Mouse (Mus musculus) megakaryocyte, adult 5-6 weeks (primary cell): ENCODE measurements around the gene H2-K1. TPM values are rescaled to one million over a fixed set of nuclear protein-coding genes. Genes with fewer than 3 reads are reported as not detected.
"Not testable (repeated sequence)": the region's sequence is repeated elsewhere in the genome, so short reads cannot be mapped to it uniquely, and the experiment has no call there.

Source experiments
- ATAC-seq: 2 replicates; pipeline ENCODE4 v1.8.0; 2016; ENCODE audit warnings: mild to moderate bottlenecking, inconsistent platforms; ENCODE audit not compliant: poor library complexity, severe bottlenecking
- total RNA-seq, 2 experiments: library from RNA; stranded (forward) in 1 of 2; stranded (reverse) in 1 of 2; fragments of 153-499, 151-499 nt in 1 of 2; fragments of 221-1000, 200-1000 nt in 1 of 2; gene quantifications; 2 replicates each; pipeline versions ENCODE4 v1.2.3 to v1.2.4; 2015 to 2017

The H2-K1 gene
- total RNA-seq, 2 experiments from 2014 or later: 668 to 868 TPM

GRCm38 (mm10) chr17:34027656-34028223, 27.6 kb upstream of the H2-K1 start, which contains the start of gene H2-Ke6:
Gene H2-Ke6, minus strand, starts transcription at chr17:34028060.
- ATAC-seq: peak; percentile 57

GRCm38 (mm10) chr17:34026917-34027655, 26.9 kb upstream of the H2-K1 start:
- ATAC-seq: peak; percentile 56

DNA sequence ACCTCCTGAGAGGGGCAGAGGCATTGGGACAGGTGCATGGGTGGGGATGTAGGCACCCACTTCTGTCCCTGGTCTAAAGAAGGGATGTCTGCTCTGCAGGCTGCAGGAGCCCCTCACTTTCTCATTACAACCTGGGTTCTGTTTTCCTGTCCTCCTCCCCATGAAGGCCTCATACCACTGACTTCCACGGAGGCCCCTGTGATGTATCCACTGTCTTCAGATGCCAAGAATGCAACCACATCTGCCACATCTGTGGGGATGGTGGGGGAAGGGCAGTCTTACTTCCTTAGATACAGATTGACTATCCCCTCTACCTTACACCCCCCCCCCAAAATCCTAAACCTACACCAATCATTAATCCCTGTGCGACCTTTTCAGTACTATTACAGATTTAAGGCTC, 26.1 kb upstream of the H2-K1 start:
- no peak for ATAC-seq

GRCm38 (mm10) chr17:34025756-34026151, 25.6 kb upstream of the H2-K1 start:
- ATAC-seq: no peak

DNA sequence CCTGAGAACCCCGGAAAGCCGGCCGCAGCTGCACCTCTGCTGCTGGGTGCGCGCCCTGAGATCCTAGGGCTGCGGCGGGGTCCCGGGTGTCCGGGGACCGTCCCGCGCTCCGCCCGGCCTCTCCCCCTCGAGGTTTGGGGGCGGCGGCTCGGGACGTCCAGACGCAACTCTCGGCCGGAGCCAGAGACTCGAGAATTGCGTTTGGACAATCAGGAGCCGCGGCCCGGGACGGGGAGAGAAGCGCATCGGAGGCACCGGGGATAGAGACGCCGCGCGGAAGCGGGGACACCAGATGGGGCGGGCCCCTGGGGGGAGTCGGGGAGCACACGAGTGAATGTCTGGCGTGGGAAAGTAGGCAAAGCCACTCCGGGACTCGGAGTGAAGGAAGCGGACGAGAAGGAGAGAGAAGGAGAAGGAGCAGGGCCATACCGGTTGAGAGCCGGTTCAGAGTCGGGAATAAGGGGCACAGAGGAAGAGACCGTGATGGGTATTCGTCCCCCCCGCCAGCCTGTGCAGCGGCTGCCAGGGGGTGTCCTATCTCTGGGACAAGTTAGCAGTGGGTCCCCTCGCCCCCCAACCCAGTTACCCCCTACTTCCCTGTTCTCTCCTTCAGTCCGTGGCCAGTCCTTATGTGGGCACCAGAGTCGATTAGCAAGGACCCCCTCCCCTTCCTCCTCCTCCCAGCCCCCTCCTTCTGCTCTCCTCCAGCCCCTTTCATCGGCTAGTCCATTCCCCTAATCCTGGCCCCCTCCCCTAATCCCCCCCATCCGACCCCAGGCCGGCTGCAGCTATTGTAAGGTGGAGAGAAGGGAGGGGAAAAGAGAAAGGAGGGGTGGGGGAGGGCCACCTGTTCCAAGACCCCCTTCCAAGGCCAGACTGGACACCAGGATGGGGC, 25.0 kb upstream of the H2-K1 start:
- ATAC-seq: no peak

GRCm38 (mm10) chr17:34024317-34024821, 24.2 kb upstream of the H2-K1 start, which contains the start of gene Ring1:
Gene Ring1, minus strand, starts transcription at chr17:34024680.
- peak; percentile 56 for ATAC-seq

- no peak for ATAC-seq
These were observed 23.5 kb upstream of the H2-K1 start for GRCm38 (mm10) chr17:34023678-34024077.

GRCm38 (mm10) chr17:34022987-34023386, 22.8 kb upstream of the H2-K1 start:
- no peak for ATAC-seq

DNA sequence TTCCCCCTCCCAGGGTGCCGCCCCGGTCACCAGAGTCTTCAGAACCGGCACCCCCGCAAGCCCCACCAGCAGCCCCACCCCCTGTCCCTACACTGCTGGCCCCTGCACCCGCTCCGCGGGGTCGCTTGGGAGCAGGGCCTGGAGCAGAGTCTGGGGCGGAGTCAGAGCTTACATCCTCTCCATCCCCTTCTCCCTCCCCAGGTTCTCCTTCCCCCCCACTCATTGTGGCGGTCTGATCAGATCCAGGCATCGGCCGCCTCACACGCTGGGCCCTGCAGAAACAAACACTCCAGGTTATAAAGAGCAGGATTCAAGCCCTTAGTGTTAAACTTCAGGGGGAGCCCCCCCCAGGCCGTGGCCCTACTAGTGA, 22.3 kb upstream of the H2-K1 start:
- ATAC-seq: no peak

DNA sequence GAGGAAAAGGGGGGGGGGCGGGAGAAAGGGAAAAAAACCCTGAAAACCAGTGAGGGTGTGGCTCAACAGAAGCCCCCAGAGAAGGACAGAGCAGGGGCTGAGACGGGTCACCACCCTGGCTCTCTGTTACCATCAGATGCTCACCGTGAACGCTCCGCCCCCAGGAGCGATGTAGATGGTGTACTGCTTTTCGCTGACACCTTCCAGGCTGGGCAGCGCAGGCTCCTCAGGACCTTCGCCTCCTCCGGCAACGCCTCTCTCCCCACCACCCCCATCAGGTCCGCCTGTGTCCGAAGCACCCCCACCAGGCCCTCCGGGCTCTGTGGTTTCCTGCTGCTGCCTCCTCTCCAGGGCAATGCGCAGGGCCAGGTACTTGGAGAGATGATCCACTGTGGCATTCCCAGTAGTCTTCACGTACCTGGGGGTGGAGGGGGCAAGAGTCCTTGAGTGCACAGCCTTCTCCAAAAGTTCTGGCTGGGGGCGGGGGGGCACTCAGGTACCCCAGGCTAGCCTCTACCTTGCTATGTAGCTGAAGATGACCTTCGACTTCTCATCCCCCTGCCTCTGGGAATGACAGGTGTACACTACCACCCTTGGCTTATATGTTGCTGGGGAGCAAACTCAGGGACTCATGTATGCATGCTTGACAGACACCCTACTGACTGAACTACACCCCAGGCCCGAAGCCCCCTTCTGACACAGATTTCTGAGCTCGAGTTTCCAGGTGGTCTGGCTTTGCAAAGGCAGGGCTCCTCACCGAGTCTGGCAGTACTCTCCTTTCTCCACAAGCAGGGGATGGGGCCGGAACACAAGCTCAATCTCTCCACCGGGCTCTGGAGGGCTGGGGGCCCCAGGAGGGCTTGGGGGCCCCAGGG, 21.6 kb upstream of the H2-K1 start:
- ATAC-seq: no peak

DNA sequence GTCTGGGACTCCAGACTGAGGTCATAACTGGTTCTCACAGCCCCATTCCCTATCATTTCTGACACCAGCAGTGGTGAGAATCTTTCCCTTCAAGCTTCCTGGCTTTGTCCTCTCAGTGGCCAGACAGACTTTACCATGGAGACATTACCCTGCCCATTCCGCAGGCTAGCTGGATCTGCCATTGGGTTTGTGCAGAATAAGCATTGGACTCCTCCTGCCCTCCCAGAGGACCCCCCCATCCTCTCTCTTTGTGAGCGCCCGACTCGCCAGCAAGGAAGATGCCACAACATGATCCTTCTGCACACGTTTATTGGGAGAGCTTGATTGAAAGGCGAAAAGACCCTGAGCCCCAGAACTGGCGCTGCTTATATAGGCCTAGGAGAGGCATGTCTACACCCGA, 13.3 kb upstream of the H2-K1 start:
- no peak for ATAC-seq

- ATAC-seq: no peak
These were observed 10.0 kb upstream of the H2-K1 start for GRCm38 (mm10) chr17:34010156-34010555.

DNA sequence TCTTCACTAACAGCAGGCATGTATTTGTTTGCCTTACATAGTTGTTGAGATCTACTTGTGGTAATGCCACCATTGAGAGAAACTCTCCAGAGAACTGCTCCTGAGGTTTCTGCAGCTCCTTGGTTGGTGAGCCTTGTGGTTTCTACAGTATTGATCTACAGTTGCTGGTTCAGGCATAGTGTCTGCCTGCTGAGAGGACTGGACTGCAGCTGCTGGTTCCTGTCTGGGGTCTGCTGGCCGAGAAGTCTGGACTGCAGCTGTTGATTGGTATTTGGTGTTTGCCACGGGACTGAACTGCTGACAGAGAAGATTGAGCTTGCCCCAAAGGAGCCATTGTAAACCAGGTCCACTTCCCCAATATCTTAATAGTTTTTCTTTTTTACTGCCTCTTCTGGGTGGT, 6.4 kb upstream of the H2-K1 start:
- no peak for ATAC-seq

DNA sequence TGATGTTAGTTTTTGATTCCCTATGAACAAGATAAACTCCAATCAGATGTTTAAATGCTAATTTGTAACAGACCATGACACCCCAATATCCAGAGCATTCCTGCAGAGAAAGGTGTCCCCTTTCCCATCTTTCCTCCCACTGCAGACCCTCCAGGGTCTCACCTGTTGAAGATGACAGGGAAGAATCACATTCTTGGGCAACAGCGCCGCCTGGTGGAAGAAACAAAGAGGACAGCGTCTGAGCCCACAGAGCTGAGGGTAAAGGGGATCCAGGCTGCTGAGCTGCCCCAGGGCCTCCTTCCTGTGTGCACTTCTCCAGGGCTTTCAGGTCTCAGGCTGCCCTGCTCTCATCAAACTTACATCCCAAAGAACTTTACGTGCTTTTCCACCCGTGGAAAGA, 3.3 kb upstream of the H2-K1 start:
- no peak for ATAC-seq

DNA sequence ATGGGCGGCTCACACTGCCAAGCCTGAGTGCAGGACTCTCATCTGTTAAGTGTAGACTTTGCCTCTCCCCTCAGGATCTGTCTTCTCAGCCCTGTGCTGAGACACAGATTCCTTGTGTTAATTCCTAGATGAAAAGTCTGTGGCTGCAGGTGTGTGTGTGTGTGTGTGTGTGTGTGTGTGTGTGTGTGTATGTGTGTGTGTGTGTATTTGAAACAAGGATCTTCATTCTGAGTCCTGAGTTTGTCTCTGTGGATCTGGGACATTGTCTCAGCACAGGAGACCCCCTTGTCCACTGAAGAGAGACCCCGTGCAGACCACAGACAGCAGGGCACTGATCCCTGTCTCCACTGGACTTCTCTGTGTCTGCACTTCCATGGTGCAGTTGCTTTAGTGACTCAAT, 649 bp upstream of the H2-K1 start:
- not testable (repeated sequence) for ATAC-seq

DNA sequence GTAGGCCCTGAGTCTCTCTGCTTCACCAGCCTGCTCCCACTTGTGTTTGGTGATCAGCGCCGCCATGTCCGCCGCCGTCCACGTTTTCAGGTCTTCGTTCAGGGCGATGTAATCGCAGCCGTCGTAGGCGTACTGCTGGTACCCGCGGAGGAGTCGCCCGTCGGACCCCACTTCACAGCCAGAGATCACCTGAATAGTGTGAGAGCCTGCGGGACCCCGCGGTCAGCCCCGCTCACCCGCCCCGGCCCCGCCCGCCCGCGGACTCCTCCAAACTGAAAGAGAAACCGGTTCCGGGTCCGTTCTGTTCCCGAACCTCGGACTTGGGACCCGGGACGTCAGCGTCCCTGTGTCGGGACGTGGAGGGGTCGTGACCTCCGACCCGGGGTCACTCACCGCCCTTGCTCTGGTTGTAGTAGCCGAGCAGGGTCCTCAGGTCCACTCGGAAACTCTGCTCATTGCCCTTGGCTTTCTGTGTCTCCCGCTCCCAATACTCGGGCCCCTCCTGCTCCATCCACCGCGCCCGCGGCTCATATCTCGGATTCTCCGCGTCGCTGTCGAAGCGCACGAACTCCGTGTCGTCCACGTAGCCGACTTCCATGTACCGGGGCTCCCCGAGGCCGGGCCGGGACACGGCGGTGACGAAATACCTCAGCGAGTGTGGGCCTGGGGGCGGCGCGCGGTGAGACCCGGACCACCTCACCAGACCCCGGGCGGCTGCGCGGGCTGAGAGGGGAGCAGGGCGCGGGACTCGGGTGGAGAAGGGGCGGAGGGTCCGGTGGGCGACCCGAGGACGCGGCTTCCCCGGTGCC, 602 bp downstream of the H2-K1 start:
- ATAC-seq: no peak

- not testable (repeated sequence) for ATAC-seq
These were observed 1.4 kb downstream of the H2-K1 start for GRCm38 (mm10) chr17:33998697-33999096.

GRCm38 (mm10) chr17:33997025-33997424, 3.1 kb downstream of the H2-K1 start:
- not testable (repeated sequence) for ATAC-seq

DNA sequence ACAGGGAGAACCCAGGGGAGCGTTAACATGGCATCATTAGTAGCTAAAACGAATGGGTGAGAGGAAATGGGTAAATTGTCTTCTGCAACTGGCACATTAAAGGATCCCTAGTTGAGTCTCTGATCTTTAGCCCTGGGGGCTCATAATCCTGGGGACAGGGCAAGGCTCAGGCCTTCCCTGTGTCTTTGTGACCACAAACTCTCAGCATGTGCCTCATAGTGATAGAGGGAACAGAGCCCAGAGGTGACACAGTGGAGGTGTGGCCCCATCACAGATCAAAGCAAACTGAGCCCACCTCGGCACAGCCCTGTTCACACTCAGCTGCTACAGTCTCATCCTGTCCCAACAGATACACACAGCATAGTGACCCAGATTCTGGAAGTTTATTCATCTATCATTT, 4.5 kb downstream of the H2-K1 start:
- no peak for ATAC-seq

DNA sequence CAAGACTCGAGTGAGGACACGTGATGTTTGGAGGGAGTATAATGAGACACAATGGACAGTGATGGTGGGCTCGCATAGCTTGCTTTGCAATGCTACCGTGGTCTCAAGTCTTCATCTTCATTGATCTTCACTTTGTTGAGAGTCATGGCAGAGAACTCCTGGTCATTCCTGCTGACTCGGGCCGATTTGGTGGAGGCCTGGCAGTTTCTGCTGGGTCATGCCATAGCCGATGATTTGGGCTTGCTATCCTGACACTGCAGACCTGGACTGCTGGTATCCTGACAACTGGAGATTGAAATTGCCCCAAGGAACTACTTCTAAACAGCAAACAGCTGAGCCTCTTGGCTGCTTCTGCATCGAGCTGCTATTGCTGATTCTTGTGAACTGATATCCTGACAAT, 5.2 kb downstream of the H2-K1 start:
- ATAC-seq: no peak
